Mouse (Mus musculus) adrenal gland, postnatal 36 days (tissue): ENCODE results near the gene Adam1a. TPM values are rescaled to one million over a fixed set of nuclear protein-coding genes. Genes with fewer than 3 reads are reported as not detected.
"Not testable (repeated sequence)": the region's sequence is repeated elsewhere in the genome, so short reads cannot be mapped to it uniquely, and the experiment has no call there.

Source experiments
- DNase-seq, 2 experiments: peaks; one replicate each; pipeline ENCODE4 v3.0.0; 2021; ENCODE audit warnings: mixed read lengths in 1 of 2
- total RNA-seq, 2 experiments: library from RNA; stranded (reverse); gene quantifications; 2 replicates each; pipeline ENCODE4 v1.2.3; 2021

The Adam1a gene
- total RNA-seq, 2 experiments from 2014 or later = 4.1 to 5.5 TPM

- DNase-seq = no peak
Observed at GRCm38 (mm10) chr5:121566035-121566681, 20.9 kb upstream of the Adam1a start.

DNA sequence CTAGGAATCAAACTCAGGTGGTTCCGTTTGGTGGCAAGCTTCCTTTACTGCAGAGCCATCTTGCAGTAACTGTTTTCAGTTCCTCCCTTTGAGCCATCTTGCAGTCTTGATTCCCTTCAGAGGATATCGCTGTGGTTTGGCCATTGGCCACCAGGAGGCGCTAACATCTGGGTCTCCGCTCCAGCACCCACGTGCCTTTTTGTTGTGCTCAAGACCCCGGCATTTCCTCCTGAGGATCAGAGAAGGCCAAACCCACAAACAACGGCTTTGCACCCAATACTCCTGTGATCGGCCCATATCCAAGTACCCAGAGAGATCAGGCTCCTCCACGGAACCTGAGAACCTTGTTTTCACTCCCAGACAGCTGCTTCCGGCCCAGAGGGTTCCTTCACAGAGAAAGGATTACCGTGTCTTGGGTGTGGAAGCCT lies 19.2 kb upstream of the Adam1a start:
- DNase-seq = peak; percentile 92

- DNase-seq = no peak
Observed at GRCm38 (mm10) chr5:121562436-121562835, 17.2 kb upstream of the Adam1a start.

DNA sequence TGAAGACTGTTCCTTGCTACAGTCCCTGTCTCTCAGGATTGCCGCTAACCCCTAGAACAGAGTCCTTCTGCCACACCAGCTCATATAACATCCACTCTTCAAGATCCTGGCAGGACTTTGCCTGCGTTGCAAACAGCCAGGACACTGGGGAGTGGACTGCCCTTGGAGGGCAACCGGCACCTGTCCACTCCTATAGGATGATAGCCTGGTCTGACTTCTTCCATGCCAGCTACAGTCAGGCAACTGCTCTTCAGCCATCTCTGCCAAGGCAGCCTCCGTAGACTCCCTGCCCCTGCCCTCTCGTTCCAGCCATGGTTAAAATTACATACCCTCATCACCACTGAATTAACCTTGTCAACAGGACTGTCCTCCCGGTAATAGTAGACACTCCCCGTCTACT lies 3.9 kb upstream of the Adam1a start:
- no peak for DNase-seq

DNA sequence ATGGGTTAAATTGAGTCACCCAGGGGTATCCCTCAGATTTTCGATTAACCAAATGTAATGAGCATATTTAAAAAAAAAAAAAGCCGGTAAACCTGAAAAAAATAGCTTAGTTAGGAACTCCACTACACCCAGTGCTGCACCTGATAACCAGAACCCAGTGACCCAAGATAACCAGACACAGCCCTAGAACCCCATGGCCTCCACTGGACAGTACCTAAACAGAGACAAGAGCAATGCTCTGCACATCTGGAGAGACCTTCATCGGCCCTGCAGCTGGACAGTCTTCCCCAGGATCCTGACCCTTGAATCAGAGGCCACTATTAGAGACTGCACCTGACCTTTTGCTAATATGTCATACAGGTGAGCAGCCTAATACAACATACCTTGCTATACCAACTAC lies 1.8 kb upstream of the Adam1a start:
- no peak for DNase-seq

DNA sequence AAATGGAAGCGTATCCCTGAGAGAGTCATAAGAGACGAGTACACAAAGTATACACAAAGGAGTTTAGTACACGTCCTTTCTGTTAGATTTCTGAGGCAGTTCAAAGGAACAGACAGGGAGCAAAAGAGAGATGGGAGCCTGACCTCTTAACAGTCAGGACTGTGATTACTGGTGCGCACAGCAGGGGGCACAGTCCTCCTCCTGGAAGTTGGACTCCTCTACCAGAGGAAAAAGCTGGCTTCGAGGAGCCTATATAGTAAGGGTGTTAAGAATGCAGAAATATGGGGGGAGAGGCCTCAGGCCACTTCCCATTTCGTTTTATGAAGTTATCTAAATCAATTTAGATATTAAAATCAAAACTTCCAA lies 1.2 kb upstream of the Adam1a start:
- peak; percentile 66 to 76 for DNase-seq

DNA sequence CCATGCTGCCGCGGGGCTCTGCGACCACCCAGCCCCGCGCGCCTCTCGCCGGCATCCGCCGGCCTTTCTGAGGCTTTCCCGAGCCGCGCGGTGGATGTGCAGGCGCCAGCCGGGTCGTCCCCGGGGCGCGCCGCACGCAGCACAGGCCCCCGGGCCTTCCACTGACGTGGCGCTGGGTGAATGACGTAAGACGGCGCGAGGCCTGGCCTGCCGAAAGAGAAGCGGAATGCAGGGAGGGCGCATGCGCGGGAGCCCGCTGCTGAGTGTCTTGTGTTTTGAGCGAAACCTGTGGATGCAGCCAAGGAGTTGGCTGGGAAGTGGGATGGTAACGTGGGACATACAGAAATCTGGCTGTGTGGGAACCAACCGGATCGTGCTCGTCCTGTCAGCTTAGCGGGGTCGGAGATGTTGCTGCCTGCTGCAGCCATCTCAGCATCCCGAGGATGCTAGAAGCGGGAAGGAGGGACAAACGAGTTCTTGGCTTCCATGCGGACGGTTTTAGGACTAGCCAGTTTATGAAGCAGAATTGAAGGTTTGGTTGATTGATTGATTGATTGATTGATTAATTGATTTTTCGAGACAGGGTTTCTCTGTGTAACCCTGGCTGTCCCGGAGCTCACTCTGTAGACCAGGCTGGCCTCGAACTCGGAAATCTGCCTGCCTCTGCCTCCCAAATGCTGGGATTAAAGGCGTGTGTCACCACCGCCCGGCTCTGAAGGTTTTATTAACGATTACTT lies 679 bp upstream of the Adam1a start, which contains the start of gene Mapkapk5:
Gene Mapkapk5 (minus strand): TSS at position 113 of the 737 bp plus-strand sequence.
- DNase-seq = peak; percentile 98

- no peak for DNase-seq
Observed at GRCm38 (mm10) chr5:121543370-121543769, 1.9 kb downstream of the Adam1a start.

GRCm38 (mm10) chr5:121541235-121541634 lies 4.0 kb downstream of the Adam1a start:
- no peak for DNase-seq

DNA sequence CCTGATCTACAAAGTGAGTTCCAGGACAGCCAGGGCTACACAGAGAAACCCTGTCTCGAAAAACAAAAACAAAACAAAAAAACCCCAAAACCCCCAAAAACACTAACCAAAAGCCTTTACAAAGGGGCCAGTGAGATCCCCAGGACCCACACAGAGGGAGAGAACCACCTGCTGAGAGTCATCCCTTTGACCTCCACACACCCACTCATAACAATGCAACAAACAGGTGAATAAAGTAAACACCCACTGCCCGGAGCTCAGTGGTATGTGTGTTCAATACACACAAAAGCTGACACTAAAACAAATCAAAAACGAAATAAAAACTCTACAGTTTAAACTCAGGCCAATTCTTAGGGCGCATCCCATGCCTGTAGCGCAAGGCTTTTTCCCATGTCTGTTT lies 5.2 kb downstream of the Adam1a start:
- DNase-seq = no peak

DNA sequence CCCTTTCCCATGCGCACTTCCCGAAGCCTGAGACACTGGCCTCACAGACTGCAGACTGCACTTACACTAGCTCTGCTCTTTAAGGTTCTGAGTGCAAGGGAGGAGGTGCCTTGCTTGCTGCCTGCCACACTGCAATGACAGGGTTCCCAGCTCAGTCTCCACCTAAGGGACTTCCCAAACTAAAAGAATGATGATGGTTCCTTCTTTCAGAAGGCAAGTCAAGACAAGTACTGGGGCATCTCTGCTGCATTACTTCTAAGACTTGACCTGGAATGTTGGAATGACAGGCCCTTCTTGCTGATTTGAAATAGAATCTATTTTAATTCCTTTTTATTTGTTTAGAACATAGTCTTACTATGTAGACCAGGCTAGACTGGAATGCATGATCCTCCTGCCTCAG lies 7.7 kb downstream of the Adam1a start:
- no peak for DNase-seq

DNA sequence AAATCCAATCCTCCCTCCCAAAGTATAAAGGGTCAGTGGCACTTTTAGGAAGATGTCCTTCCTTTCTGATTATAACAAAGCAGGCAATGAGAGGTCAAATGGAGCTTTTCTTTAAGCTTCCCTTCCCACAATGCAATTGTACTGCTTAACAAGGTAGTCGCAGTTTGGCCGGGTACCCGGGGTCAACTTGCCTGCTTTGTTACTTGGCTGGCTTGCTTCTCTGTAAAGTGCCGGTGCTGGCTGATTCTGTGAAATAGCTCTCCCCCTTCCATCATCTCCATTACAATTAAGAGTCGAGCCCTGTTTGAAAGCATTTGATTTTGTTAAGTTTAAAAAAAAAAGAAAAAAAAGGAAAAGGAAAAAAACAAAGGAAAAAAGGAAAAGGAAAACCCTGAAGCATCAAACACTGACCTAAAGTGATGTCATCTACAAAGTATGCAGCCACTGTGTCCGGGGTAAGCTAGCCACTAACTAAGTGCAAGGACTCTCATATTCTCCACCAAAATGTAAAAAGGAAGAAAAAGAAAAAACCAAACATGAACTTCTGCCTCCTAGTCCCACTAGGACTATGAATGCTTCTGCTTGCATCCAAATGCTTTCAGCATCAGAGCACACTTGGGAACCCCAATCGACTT lies 8.2 kb downstream of the Adam1a start:
- no peak for DNase-seq

- no peak for DNase-seq
Observed at GRCm38 (mm10) chr5:121535116-121535515, 10.2 kb downstream of the Adam1a start.

- no peak for DNase-seq
Observed at GRCm38 (mm10) chr5:121534521-121534920, 10.8 kb downstream of the Adam1a start.

DNA sequence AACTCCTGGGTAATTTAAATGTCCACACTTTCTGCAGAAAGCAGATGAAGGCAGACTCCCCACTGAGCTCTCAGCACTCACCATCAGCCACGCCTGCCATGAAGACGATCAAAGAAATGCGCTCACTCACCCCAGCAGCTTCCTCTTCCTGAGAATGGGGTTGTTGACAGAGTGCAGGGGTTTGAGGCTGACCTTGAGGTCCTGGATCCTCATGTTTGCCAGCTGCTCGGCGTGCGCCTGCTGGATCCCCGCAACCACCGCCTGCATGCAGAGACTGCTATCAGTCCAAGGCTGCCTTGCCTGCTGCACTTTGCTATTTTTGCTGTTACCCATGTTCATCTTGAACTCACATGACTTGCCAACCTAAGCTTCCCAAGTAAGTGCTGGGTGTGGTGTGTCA lies 18.3 kb downstream of the Adam1a start:
- DNase-seq = peak; percentile 44 to 64

DNA sequence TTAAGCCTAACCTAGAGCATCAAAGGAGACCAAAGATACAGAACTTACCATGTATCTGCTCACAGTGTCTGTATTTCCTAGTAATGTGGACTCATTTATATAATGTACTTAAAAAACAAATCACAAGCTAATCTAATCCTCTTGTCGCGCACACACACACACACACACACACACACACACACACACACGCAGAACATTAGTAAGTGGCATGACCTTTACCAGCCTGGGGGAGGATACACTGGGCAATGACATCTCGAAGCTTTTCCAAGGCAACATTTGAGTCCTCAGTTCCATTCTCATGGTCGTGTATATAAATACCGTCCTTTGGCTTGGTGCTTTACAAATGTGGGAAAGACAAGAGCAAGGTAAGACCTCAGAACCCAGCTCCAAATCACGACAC lies 18.8 kb downstream of the Adam1a start:
- DNase-seq = peak; percentile 45 to 57

DNA sequence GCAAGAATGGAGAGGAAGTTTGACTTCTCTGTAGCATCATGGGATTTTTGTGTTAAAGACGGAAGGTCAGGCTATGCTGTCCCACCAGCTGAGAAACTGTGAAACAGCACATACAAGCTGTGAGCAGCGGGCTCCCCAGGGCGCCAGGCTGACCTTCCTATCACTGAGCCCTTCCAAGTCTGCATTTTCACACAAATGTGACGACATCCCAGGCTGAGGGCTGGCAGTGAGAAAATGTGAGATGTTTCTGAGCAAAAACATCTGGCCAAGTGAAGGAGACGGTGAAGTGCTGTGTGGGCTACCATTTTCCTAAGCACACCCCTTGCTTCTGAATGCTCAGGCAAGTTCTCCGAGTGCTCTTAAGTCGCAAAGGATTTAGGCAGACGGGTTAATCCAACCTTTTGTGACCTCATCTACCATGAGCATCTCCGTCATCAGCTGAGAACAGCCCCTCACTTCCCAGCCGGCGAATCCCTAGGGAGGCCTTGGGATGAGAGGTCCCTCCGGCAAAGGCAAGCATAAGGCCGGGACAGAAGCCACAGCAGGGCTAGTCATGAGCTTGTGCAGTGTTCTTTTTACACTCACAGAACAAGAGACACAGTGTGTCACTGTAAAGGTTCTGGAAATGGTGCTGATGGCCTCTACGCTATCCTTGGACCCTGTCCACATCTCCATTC lies 19.4 kb downstream of the Adam1a start:
- peak in 1 of 2 experiments; percentile 21 for DNase-seq

- DNase-seq = not testable (repeated sequence)
Observed at GRCm38 (mm10) chr5:121519758-121520157, 25.5 kb downstream of the Adam1a start.

DNA sequence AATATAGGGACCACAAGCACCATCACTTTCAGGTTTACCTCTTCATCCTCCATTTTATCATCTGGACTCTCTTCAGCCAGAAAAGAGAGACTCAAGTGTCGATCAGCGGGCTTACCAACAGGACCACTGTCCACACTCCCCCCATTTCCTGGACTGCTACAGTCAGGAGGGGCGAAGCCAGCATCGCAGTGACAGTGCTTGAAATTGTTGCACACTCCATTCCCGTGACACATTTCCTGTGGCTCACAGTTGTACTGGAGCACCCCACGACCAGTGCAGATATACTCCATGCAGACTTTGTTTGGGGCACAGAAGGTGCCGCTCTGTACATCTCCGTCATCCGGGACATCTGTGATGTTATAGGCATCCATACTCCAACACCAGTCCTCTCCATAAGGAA lies 26.3 kb downstream of the Adam1a start:
- no peak for DNase-seq

DNA sequence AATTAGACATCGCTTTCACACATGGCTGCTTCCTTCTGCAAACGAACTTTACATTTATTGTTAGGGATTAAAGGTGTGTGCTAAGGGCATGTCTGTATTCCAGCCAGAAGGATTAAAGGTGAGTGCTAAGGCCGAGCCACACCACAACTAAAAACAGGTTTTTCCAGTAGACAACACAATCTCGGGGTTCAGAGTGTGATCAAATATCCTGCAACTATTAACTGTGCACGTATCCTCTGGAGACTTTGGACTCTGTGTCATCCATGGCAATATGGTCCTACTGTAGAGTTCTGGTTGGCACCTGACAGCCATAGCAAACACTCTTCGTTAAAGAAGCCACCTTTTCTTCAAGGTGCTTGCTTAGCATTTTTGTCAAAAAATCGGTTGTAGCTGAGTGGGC lies 35.3 kb downstream of the Adam1a start:
- no peak for DNase-seq

DNA sequence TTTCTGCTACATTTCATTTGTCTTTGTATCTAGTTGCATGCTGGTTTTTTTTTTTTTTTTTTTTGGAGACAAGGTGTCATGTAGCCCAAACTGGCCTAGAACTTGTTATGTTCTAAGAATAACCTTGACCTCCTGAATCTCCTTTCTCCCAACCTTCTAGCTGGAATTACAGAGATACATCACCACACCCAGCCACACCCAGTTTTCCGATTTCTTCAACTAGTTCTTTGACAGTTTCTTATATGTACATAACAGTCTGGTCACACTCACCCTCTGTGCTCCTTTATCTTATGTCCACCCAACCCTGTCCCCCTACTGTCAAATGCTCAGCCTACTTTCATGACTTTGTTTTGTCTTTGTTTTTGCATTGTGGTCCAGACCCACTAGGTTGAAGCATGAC lies 38.4 kb downstream of the Adam1a start:
- DNase-seq = no peak

DNA sequence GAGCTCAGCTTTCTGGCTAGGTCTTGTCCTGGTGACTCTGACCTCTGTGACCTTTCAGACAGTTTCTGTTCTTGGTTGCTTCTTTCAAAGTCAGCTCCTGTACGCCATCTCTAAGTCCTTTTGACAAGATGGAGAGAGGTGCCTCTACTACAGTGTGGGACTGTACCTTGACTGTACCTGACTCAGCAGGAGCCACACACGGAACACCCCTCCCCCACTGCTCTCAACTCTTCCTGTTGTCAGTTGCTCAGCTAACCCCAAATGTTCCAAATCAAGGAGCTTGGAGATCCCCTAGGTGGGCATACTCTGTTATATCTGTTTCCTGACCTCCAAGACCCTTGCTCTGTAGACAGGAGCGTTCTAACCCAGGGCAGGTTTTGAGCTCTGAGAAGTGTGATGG lies 42.1 kb downstream of the Adam1a start, which contains the start of gene Adam1b:
Gene Adam1b (minus strand): TSS at position 205 of the 400 bp plus-strand sequence.
- no peak for DNase-seq
